Mouse (Mus musculus) retina, embryonic 14.5 days (tissue): ENCODE measurements around the gene Hyal3.
A peak's percentile ranks its signal among the peaks of the same experiment; 100 is the strongest.

Experiments used
- DNase-seq: peaks from one replicate; pipeline ENCODE4 v3.0.0-alpha.2; 2015; ENCODE audit warnings: low spot score

Hyal3 gene

GRCm38 (mm10) chr9:107594281-107595062, 13.9 kb downstream of the Hyal3 start:
- DNase-seq, result no peak

GRCm38 (mm10) chr9:107596619-107597569, 16.3 kb downstream of the Hyal3 start:
- no peak for DNase-seq

- no peak for DNase-seq
These were observed 17.8 kb downstream of the Hyal3 start for GRCm38 (mm10) chr9:107598385-107598784.

- no peak for DNase-seq
These were observed 18.8 kb downstream of the Hyal3 start for GRCm38 (mm10) chr9:107599433-107599832.

GRCm38 (mm10) chr9:107599842-107600241, 19.2 kb downstream of the Hyal3 start:
- DNase-seq, result peak; percentile 43

- DNase-seq, result no peak
These were observed 20.1 kb downstream of the Hyal3 start for GRCm38 (mm10) chr9:107600745-107601144.

- DNase-seq, result no peak
These were observed 20.7 kb downstream of the Hyal3 start for GRCm38 (mm10) chr9:107601275-107601674.

GRCm38 (mm10) chr9:107602068-107602648, 21.5 kb downstream of the Hyal3 start:
- peak; percentile 97 for DNase-seq

- DNase-seq, result no peak
These were observed 22.6 kb downstream of the Hyal3 start for GRCm38 (mm10) chr9:107603251-107603650.

GRCm38 (mm10) chr9:107605041-107605661, 24.5 kb downstream of the Hyal3 start:
- no peak for DNase-seq

- DNase-seq, result no peak
These were observed 26.0 kb downstream of the Hyal3 start for GRCm38 (mm10) chr9:107606591-107606990.

- no peak for DNase-seq
These were observed 26.4 kb downstream of the Hyal3 start for GRCm38 (mm10) chr9:107607036-107607435.

- DNase-seq, result no peak
These were observed 27.1 kb downstream of the Hyal3 start for GRCm38 (mm10) chr9:107607653-107608245.

GRCm38 (mm10) chr9:107608741-107609432, 28.3 kb downstream of the Hyal3 start, which contains the start of gene Sema3b:
Gene Sema3b (minus strand): TSS chr9:107609229.
- no peak for DNase-seq

- no peak for DNase-seq
These were observed 28.8 kb downstream of the Hyal3 start for GRCm38 (mm10) chr9:107609433-107609830.

GRCm38 (mm10) chr9:107611456-107612190, 31.0 kb downstream of the Hyal3 start:
- no peak for DNase-seq

GRCm38 (mm10) chr9:107612191-107612944, 31.8 kb downstream of the Hyal3 start:
- peak; percentile 99 for DNase-seq

GRCm38 (mm10) chr9:107612945-107613569, 32.4 kb downstream of the Hyal3 start:
- no peak for DNase-seq

- DNase-seq, result peak; percentile 48
These were observed 34.4 kb downstream of the Hyal3 start for GRCm38 (mm10) chr9:107615035-107615434.
